Mouse (Mus musculus): Measurements from ENCODE around the gene Foxp1.

Foxp1 gene

GRCm38 (mm10) chr6:99027542-99028160, 494.9 kb downstream of the Foxp1 start:
- DNase-seq (ENCODE audit: low read depth, low spot score) = no peak

GRCm38 (mm10) chr6:99026635-99027541, 495.6 kb downstream of the Foxp1 start:
- DNase-seq (ENCODE audit: low read depth, low spot score) = no peak

- DNase-seq (ENCODE audit: low read depth, low spot score) = no peak
Observed at GRCm38 (mm10) chr6:99026040-99026439, 496.5 kb downstream of the Foxp1 start.

- DNase-seq (ENCODE audit: low read depth, low spot score) = no peak
Observed at GRCm38 (mm10) chr6:99024588-99024987, 497.9 kb downstream of the Foxp1 start.

- no peak for DNase-seq (ENCODE audit: low read depth, low spot score)
Observed at GRCm38 (mm10) chr6:99020570-99021444, 501.7 kb downstream of the Foxp1 start.

GRCm38 (mm10) chr6:99019716-99020115, 502.8 kb downstream of the Foxp1 start:
- no peak for DNase-seq (ENCODE audit: low read depth, low spot score)

- no peak for DNase-seq (ENCODE audit: low read depth, low spot score)
Observed at GRCm38 (mm10) chr6:99019266-99019665, 503.3 kb downstream of the Foxp1 start.

GRCm38 (mm10) chr6:99013866-99014502, 508.5 kb downstream of the Foxp1 start:
- DNase-seq (ENCODE audit: low read depth, low spot score) = no peak

GRCm38 (mm10) chr6:99013119-99013865, 509.2 kb downstream of the Foxp1 start:
- DNase-seq (ENCODE audit: low read depth, low spot score) = no peak

GRCm38 (mm10) chr6:99011895-99012584, 510.5 kb downstream of the Foxp1 start:
- DNase-seq (ENCODE audit: low read depth, low spot score) = no peak

GRCm38 (mm10) chr6:99009771-99010170, 512.8 kb downstream of the Foxp1 start:
- no peak for DNase-seq (ENCODE audit: low read depth, low spot score)

GRCm38 (mm10) chr6:99008565-99008964, 514.0 kb downstream of the Foxp1 start:
- no peak for DNase-seq (ENCODE audit: low read depth, low spot score)

GRCm38 (mm10) chr6:99007542-99007941, 515.0 kb downstream of the Foxp1 start:
- no peak for DNase-seq (ENCODE audit: low read depth, low spot score)

GRCm38 (mm10) chr6:99004255-99004997, 518.1 kb downstream of the Foxp1 start:
- no peak for DNase-seq (ENCODE audit: low read depth, low spot score)

- no peak for DNase-seq (ENCODE audit: low read depth, low spot score)
Observed at GRCm38 (mm10) chr6:99003108-99003709, 519.3 kb downstream of the Foxp1 start.

GRCm38 (mm10) chr6:99001637-99002036, 520.9 kb downstream of the Foxp1 start:
- no peak for DNase-seq (ENCODE audit: low read depth, low spot score)

GRCm38 (mm10) chr6:98998971-98999932, 523.3 kb downstream of the Foxp1 start:
- DNase-seq (ENCODE audit: low read depth, low spot score) = no peak

GRCm38 (mm10) chr6:98997742-98998141, 524.8 kb downstream of the Foxp1 start:
- DNase-seq (ENCODE audit: low read depth, low spot score) = no peak
